Mouse (Mus musculus): Measurements from ENCODE around the gene Rgs8. TPM values are rescaled to one million over a fixed set of nuclear protein-coding genes. Genes with fewer than 3 reads are reported as not detected.
A peak's percentile ranks its signal among the peaks of the same experiment; 100 is the strongest.

Rgs8 gene
- total RNA-seq, 2 experiments from 2014 or later: 31.1 TPM

GRCm38 (mm10) chr1:153741551-153742316 lies 88.9 kb downstream of the Rgs8 start:
- no peak for DNase-seq (ENCODE audit: low spot score in 2 of 2)

GRCm38 (mm10) chr1:153742374-153743155 lies 89.7 kb downstream of the Rgs8 start:
- DNase-seq (ENCODE audit: low spot score in 2 of 2): peak; percentile 85 to 89

DNA sequence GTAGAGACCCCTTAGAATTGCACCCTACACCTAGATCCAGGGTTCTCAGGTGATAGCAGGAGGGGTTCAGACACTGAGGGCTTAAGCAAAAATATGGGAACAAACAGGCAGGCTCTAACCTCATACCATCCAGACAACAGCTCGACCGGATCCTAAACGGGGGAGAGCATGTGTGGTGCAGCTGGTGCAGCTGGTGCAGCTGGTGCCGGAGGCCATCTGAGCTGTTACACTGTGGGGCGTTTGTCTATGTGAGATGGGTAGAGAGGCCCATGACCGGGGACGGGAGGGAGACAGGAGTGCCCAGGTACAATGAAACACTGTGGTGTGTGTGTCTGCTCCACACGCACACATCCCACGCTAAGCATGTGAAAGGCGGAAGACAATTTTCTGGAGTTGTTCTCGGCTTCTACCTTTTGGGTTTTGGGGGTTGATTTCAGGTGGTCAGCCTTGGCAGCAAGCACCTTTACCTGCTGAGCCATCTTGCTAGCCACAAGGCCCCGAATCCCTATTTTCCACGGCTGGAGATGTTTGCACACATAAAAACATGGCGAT lies 93.4 kb downstream of the Rgs8 start:
- DNase-seq (ENCODE audit: low spot score in 2 of 2): no peak

DNA sequence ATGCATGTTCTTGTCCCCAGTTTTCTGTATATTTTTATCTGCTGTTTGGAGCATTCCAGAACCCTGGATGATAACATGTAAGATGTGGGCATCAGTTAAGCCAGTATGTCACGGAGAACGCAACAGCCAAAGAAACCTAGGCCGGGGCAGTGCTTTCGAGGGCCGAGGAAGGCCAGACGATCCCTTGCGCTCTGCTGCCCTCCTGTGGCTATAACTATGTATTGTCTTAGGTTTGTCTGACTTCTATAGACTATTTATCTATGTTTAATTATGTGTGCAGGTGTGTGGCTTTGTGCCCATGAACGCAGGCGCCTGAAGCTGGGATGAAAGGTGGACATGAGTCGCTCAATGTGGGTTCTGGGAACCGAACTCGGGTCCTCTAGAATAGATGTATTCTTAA lies 93.9 kb downstream of the Rgs8 start:
- DNase-seq (ENCODE audit: low spot score in 2 of 2): peak; percentile 78 to 82

DNA sequence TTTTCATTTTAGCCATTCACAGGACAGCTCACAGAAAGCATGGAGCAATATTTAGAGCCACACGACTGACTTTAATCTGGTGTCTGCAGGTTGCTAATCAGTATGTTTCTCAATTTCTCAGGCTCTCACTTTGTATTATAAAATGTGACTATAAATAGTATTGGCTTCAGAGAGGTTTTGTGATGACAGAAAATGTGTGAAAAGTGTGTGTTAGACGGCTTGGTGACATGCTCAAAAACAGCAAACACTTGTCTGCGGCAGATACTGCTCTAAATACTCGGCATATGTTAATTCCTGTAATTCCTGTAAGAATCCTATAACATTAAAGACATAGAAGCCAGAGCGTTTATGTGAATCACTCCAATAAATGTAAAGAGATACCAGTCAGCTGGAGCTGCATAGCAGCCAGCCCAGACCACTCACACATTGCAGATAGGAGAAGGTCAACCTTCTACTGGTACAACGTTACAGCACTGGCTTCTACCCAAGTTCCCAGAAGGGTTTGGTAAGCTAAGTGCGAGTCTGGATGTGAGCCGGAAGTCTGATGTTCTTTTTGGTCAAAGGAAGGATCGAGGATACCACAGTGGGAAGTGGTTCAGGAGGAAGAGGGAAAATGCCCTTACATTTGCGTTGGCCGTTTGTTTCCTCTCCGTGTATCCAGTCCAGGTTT lies 95.2 kb downstream of the Rgs8 start:
- DNase-seq (ENCODE audit: low spot score in 2 of 2): no peak

DNA sequence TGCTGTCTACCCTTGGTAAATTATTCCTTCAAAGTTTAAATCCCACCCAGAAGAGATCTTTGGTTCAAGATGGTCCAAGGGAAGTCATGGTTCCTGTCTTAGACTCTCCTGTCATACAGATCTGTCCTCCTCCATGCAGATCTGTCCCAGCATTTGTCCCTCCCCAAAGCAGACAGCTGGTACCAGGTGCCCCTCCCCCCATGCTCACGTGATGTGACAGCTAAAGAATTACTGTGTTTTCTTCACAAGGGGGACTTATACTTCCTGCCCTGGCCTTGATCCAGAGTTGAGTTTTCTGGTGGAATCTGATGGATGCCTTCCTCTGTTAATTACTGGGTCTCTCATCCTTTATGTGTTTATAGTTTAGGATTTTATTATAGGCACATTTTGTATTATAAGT lies 95.7 kb downstream of the Rgs8 start:
- no peak for DNase-seq (ENCODE audit: low spot score in 2 of 2)

DNA sequence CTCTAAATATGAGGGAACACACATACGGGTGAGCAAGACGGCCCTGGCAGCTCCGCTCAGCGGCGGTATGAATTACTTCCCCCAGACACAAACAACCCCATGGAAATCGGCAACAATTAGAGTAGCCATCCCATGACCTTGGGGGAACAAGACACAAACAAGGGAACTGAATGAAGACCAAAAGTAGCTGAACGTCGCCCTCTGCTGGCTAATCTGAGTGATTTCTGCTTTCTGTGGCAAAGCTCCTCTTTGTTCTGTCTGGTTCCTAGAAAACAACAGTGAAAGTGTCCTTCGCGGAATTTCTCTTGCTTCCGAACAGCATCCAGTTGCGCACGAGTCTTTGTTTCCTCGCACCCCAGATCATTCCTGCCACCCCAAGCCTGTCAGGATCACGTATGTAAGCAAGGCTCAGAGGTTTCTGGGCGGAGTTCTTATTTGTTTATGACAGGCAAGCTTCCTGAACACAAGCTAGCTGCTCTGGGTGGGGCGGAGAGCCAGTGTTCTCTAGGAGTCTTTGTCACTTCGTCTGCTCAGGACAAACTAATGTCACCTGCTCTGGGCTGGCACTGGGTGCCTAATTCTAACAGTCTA lies 96.5 kb downstream of the Rgs8 start, which contains the start of gene Rnasel:
Gene Rnasel (plus strand): TSS at position 216 of the 591 bp plus-strand sequence.
- DNase-seq (ENCODE audit: low spot score in 2 of 2): peak; percentile 72 to 82

Other genes with a start within 250 kb of the Rgs8 start
- 1 to 10 TPM; 2.9 to 3.9 TPM for gene Shcbp1l, start 227.9 kb upstream of the Rgs8 start, total RNA-seq (2021)
- 100 to 1,000 TPM; 132 to 140 TPM for gene Dhx9, start 165.4 kb upstream of the Rgs8 start, total RNA-seq (2021)
- 1 to 10 TPM; 6.6 TPM for gene Npl, start 103.0 kb upstream of the Rgs8 start, total RNA-seq (2021)
- 1 to 10 TPM; 5.0 to 5.1 TPM for gene Rgs16, start 87.3 kb downstream of the Rgs8 start, total RNA-seq (2021)
- gene Rnasel, start 96.4 kb downstream of the Rgs8 start, total RNA-seq (2021): 10 to 100 TPM; 14.7 to 16.0 TPM
- under 1 TPM; 0.57 to 0.71 TPM for gene Rgsl1, start 191.1 kb downstream of the Rgs8 start, total RNA-seq (2021)
- not detected for gene Teddm1b, start 221.3 kb downstream of the Rgs8 start, total RNA-seq (2021)
- not detected for gene Teddm1a, start 238.7 kb downstream of the Rgs8 start, total RNA-seq (2021)
- gene Glul, start 246.9 kb downstream of the Rgs8 start, total RNA-seq (2021): 1,000 to 10,000 TPM; 1,051 to 1,097 TPM
- 1 to 10 TPM; 1.7 to 2.7 TPM for gene Teddm2, start 247.2 kb downstream of the Rgs8 start, total RNA-seq (2021)